Mouse (Mus musculus) kidney, postnatal 4 days (tissue): ENCODE results near the gene Golgb1.
"Not testable (repeated sequence)": the region's sequence is repeated elsewhere in the genome, so short reads cannot be mapped to it uniquely, and the experiment has no call there.

ENCODE experiments used
- DNase-seq, 2 experiments: peaks; one replicate each; pipeline ENCODE4 v3.0.0; 2021; ENCODE audit warnings: mixed read lengths in 2 of 2

The Golgb1 gene

GRCm38 (mm10) chr16:36874583-36875275 is at the start of gene Golgb1, which contains the start of gene Eaf2:
Gene Golgb1, plus strand, starts transcription at chr16:36875140.
Gene Eaf2, minus strand, starts transcription at chr16:36875003.
- DNase-seq, result peak; percentile 96 to 98

- no peak for DNase-seq
Measured at GRCm38 (mm10) chr16:36827611-36828053, 47.3 kb upstream of the Golgb1 start.

- peak; percentile 89 to 93 for DNase-seq
Measured at GRCm38 (mm10) chr16:36828054-36828786, 46.7 kb upstream of the Golgb1 start, which contains the start of gene Iqcb1. Gene Iqcb1, plus strand, starts transcription at chr16:36828385.

GRCm38 (mm10) chr16:36828820-36829219 is 46.1 kb upstream of the Golgb1 start:
- no peak for DNase-seq

- DNase-seq, result not testable (repeated sequence)
Measured at GRCm38 (mm10) chr16:36846894-36847293, 28.0 kb upstream of the Golgb1 start.

GRCm38 (mm10) chr16:36851202-36851601 is 23.7 kb upstream of the Golgb1 start:
- no peak for DNase-seq

GRCm38 (mm10) chr16:36863585-36863984 is 11.4 kb upstream of the Golgb1 start:
- DNase-seq, result no peak

GRCm38 (mm10) chr16:36869442-36869841 is 5.5 kb upstream of the Golgb1 start:
- DNase-seq, result no peak

GRCm38 (mm10) chr16:36875276-36875851 is 424 bp downstream of the Golgb1 start:
- peak in 1 of 2 experiments; percentile 76 for DNase-seq

- DNase-seq, result no peak
Measured at GRCm38 (mm10) chr16:36877316-36877715, 2.4 kb downstream of the Golgb1 start.

GRCm38 (mm10) chr16:36882737-36883343 is 7.9 kb downstream of the Golgb1 start:
- no peak for DNase-seq

- peak; percentile 64 to 67 for DNase-seq
Measured at GRCm38 (mm10) chr16:36884881-36885280, 9.9 kb downstream of the Golgb1 start.

GRCm38 (mm10) chr16:36885912-36886311 is 11.0 kb downstream of the Golgb1 start:
- no peak for DNase-seq

GRCm38 (mm10) chr16:36887546-36887945 is 12.6 kb downstream of the Golgb1 start:
- DNase-seq, result no peak

- DNase-seq, result no peak
Measured at GRCm38 (mm10) chr16:36890559-36890958, 15.6 kb downstream of the Golgb1 start.

GRCm38 (mm10) chr16:36891415-36891814 is 16.5 kb downstream of the Golgb1 start:
- no peak for DNase-seq

- DNase-seq, result no peak
Measured at GRCm38 (mm10) chr16:36893317-36893716, 18.4 kb downstream of the Golgb1 start.

- no peak for DNase-seq
Measured at GRCm38 (mm10) chr16:36896712-36897111, 21.8 kb downstream of the Golgb1 start.

- no peak for DNase-seq
Measured at GRCm38 (mm10) chr16:36903156-36903555, 28.2 kb downstream of the Golgb1 start.

- DNase-seq, result no peak
Measured at GRCm38 (mm10) chr16:36911909-36912308, 37.0 kb downstream of the Golgb1 start.

- DNase-seq, result peak; percentile 39 to 41
Measured at GRCm38 (mm10) chr16:36912311-36912710, 37.4 kb downstream of the Golgb1 start.

- DNase-seq, result peak; percentile 29 to 51
Measured at GRCm38 (mm10) chr16:36914195-36914594, 39.3 kb downstream of the Golgb1 start.

- DNase-seq, result no peak
Measured at GRCm38 (mm10) chr16:36918505-36918904, 43.6 kb downstream of the Golgb1 start.
